Mouse (Mus musculus) liver, adult 2 months (tissue): ENCODE data around the gene Ppp2r5a.

Experiments
- CTCF ChIP-seq: fragments of 200-500 bp; IDR thresholded peaks from 2 replicates; pipeline ENCODE4 v1.5.1; 2011; ENCODE audit warnings: low read depth, low read length, control low read depth
- POLR2A ChIP-seq: fragments of 200-500 bp; IDR thresholded peaks from 2 replicates; pipeline ENCODE4 v1.6.1; 2011; ENCODE audit warnings: low read length, control low read depth; ENCODE audit not compliant: insufficient read depth; ENCODE audit errors: extremely low read depth

GRCm38 (mm10) chr1:191384786-191385430 lies 18.2 kb downstream of the Ppp2r5a start:
- TF ChIP-seq CTCF = no peak
- TF ChIP-seq POLR2A = no peak
